Mouse (Mus musculus): ENCODE results near the gene Gngt2. TPM values are rescaled to one million over a fixed set of nuclear protein-coding genes. Genes with fewer than 3 reads are reported as not detected.
A peak's percentile ranks its signal among the peaks of the same experiment; 100 is the strongest.

The Gngt2 gene
- polyA plus RNA-seq, 1 experiment from 2014 or later = 14.8 TPM

DNA sequence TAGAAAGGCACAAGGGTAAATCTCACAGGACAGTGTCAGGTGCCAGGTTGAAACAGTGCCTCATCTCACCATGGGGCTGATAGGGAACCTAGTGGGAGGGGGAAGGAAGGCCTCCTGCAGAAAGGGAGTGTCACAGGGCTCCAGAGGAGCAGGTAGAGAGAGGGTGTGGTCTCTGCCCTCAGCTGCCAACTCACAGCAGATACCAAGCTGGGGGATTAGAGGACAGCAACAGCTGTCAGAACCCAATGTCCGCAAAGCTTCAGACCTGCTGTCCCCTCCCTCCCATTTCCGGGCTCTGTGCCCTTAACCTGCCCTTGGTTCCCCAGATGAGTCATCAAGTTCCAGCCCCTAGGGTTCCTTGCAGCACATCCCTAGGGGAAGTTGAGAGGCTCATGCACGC, 31.5 kb upstream of the Gngt2 start:
- H3K27me3 ChIP-seq (ENCODE audit: insufficient read depth, low read length) = no peaks in the 10 kb centered on the region
- DNase-seq (no peak), ATAC-seq (ENCODE audit: insufficient read depth) (no peak)
- no peaks in the 10 kb centered on the region for H3K4me1 ChIP-seq (ENCODE audit: insufficient read depth)
- TF ChIP-seq CTCF (IDR thresholded peaks at IDR 0.05; ENCODE audit: low read depth) = no peak
- no peak overlapping the region for H3K4me3 ChIP-seq (ENCODE audit: low read depth, low read length)
- 24% methylated on average over 3 of the region's 3 CpGs for WGBS
- H3K36me3 ChIP-seq (ENCODE audit: insufficient read depth) = no peaks in the 10 kb centered on the region
- no peak overlapping the region for H3K9ac ChIP-seq
- H3K4me2 ChIP-seq = no peak overlapping the region
- H3K27ac ChIP-seq (ENCODE audit: low read depth) = no peak overlapping the region
- no peaks in the 10 kb centered on the region for H3K9me3 ChIP-seq (ENCODE audit: low read depth, low read length)

DNA sequence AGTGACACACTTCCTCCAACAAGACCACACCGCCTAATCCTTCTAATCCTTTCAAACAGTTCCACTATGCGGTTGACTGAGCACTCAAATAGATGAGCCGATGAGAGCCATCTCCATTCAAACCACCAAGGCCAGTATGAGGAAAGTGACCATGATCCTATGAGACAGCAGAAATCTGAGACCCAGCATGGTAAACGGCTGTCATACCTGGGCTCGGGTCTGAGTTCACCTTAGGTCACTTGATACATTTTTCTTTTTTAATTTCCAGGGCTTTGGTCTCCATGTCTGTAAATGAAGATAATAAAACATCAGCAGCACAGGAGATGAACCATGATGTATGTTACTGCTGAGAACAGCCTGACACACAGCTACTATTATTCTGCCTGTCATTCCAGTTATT, 29.1 kb upstream of the Gngt2 start:
- H3K4me3 ChIP-seq (ENCODE audit: low read depth, low read length) = no peak overlapping the region
- TF ChIP-seq CTCF (IDR thresholded peaks at IDR 0.05; ENCODE audit: low read depth) = no peak
- H3K9me3 ChIP-seq (ENCODE audit: low read depth, low read length) = no peaks in the 10 kb centered on the region
- no peaks in the 10 kb centered on the region for H3K4me1 ChIP-seq (ENCODE audit: insufficient read depth)
- H3K27ac ChIP-seq (ENCODE audit: low read depth) = peak overlapping the region; percentile 54; the same call in 1 of the 2 replicates
- H3K27me3 ChIP-seq (ENCODE audit: insufficient read depth, low read length) = no peaks in the 10 kb centered on the region
- H3K36me3 ChIP-seq (ENCODE audit: insufficient read depth) = no peaks in the 10 kb centered on the region
- H3K9ac ChIP-seq = no peak overlapping the region
- WGBS = 91% methylated on average over 5 of the region's 5 CpGs
- no peak overlapping the region for H3K4me2 ChIP-seq
- no peak for ATAC-seq (ENCODE audit: insufficient read depth)
- no peak for DNase-seq

DNA sequence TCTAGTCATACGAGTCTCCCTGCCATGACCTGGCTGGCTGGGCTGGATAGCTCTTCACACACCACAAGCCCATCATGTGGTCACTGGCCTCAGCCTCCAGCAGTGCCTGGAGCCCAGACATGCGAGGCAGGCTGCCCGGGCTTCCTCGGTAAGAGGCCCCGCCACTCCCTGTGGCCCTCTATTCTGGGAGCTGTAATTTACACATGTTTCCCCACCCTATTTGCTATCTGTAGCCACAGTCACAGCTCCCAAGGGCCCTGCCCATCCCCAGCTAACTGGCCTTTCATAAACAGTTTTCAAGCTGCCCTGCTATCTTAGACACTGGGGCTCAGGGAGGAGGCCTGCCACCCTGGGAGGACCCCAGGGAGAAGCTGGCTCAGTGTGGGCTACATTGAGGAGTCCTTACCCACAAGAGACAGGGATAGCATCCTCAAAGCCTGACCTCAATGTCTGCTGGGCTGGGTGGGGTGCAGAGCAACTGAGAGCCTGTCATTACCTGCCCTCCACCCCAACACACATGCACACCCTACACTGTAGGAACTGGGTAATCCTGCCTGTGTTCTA, 28.5 kb upstream of the Gngt2 start:
- ATAC-seq (ENCODE audit: insufficient read depth) (peak; percentile 56), DNase-seq (no peak)
- H3K27me3 ChIP-seq (ENCODE audit: insufficient read depth, low read length) = no peaks in the 10 kb centered on the region
- H3K9me3 ChIP-seq (ENCODE audit: low read depth, low read length) = no peaks in the 10 kb centered on the region
- no peak overlapping the region for H3K4me2 ChIP-seq
- H3K4me3 ChIP-seq (ENCODE audit: low read depth, low read length) = no peak overlapping the region
- peak overlapping the region; percentile 54; the same call in 1 of the 2 replicates for H3K27ac ChIP-seq (ENCODE audit: low read depth)
- TF ChIP-seq CTCF (IDR thresholded peaks at IDR 0.05; ENCODE audit: low read depth) = no peak
- H3K9ac ChIP-seq = no peak overlapping the region
- 72% methylated on average over 5 of the region's 5 CpGs for WGBS
- H3K4me1 ChIP-seq (ENCODE audit: insufficient read depth) = no peaks in the 10 kb centered on the region
- no peaks in the 10 kb centered on the region for H3K36me3 ChIP-seq (ENCODE audit: insufficient read depth)

DNA sequence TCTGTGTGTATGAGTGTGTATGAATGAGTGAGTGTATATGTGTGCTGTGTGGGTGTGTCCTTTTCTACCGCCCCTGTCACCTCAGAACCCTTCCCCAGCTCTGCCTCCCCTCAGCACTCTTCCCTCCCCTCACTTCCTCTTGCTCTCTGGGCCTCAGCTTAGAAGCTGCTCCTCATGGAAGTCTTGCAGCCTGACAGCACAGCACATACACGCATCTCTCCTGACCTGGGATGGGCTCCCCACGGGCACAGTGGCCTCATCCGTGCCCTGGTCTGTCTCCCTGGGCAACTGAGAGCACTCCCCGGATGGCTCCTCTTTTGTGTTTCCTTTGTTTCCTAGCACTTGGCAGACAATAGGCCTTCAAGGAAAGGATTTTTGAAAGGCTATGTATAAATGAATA, 27.4 kb upstream of the Gngt2 start:
- no peak for TF ChIP-seq CTCF (IDR thresholded peaks at IDR 0.05; ENCODE audit: low read depth)
- WGBS = 46% methylated on average over 5 of the region's 5 CpGs
- ATAC-seq (ENCODE audit: insufficient read depth) = no peak

DNA sequence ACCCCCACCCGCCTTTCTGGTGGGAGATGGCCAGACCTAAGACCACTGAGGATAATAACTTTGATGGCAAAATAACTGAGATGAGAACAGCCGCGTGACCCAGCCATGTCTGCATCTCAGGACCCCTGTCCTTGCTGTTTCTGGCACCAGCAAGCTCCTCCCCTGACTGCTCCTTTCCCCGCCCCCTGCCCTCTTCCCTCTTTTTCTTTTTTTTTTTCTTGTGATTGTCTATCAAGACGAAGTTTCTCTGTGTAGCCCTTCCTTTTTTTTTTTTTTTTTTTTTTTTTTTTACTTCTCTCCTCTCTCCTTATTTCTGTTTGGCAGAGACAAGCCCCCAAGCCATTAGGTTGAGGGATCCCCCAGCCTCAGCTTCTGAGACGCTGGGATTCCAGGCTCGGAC, 26.2 kb upstream of the Gngt2 start:
- H3K4me2 ChIP-seq = no peak overlapping the region
- ATAC-seq (ENCODE audit: insufficient read depth) (no peak), DNase-seq (no peak)
- no peaks in the 10 kb centered on the region for H3K4me1 ChIP-seq (ENCODE audit: insufficient read depth)
- no peak overlapping the region for H3K4me3 ChIP-seq (ENCODE audit: low read depth, low read length)
- WGBS = 51% methylated on average over 7 of the region's 7 CpGs
- no peaks in the 10 kb centered on the region for H3K36me3 ChIP-seq (ENCODE audit: insufficient read depth)
- no peak for TF ChIP-seq CTCF (IDR thresholded peaks at IDR 0.05; ENCODE audit: low read depth)
- no peak overlapping the region for H3K9ac ChIP-seq
- H3K27ac ChIP-seq (ENCODE audit: low read depth) = no peak overlapping the region
- no peaks in the 10 kb centered on the region for H3K9me3 ChIP-seq (ENCODE audit: low read depth, low read length)
- no peaks in the 10 kb centered on the region for H3K27me3 ChIP-seq (ENCODE audit: insufficient read depth, low read length)

More for the DNA sequence above, 27.4 kb upstream of the Gngt2 start:
- H3K4me1 ChIP-seq (ENCODE audit: insufficient read depth) = no peaks in the 10 kb centered on the region
- no peaks in the 10 kb centered on the region for H3K27me3 ChIP-seq (ENCODE audit: insufficient read depth, low read length)
- no peak overlapping the region for H3K9ac ChIP-seq
- H3K4me3 ChIP-seq (ENCODE audit: low read depth, low read length) = no peak overlapping the region
- H3K9me3 ChIP-seq (ENCODE audit: low read depth, low read length) = no peaks in the 10 kb centered on the region
- H3K4me2 ChIP-seq = no peak overlapping the region
- no peak for DNase-seq
- no peak overlapping the region for H3K27ac ChIP-seq (ENCODE audit: low read depth)
- H3K36me3 ChIP-seq (ENCODE audit: insufficient read depth) = no peaks in the 10 kb centered on the region

DNA sequence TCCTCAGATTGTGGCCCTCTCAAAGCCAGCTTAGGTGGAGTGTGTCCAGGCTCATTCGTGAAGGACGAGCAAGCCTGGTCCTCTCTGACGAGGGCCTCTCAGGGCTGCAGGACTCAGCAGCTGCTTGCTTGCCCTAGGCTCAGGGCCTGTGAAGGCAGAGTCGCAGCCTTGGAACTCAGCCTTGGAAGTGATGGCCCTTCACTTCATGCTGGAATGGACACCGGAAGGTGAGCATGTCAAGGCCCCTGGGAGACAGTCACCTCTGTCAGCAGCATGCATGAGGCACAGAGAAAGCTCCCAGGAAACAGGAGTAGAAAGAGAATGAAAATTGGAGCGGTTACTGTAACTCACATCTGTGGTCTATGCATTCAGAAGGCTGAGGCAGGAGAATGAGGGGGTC, 25.3 kb upstream of the Gngt2 start:
- Histone ChIP-seq H3K9me3 (ENCODE audit: low read depth, low read length) (no peaks in the 10 kb centered on the region), H3K27me3 (ENCODE audit: insufficient read depth, low read length) (no peaks in the 10 kb centered on the region), H3K36me3 (ENCODE audit: insufficient read depth) (no peaks in the 10 kb centered on the region), H3K4me3 (ENCODE audit: low read depth, low read length) (no peak overlapping the region), H3K27ac (ENCODE audit: low read depth) (no peak overlapping the region), H3K4me1 (ENCODE audit: insufficient read depth) (no peaks in the 10 kb centered on the region), H3K9ac (no peak overlapping the region), H3K4me2 (no peak overlapping the region)
- no peak for ATAC-seq (ENCODE audit: insufficient read depth)
- no peak for DNase-seq
- no peak for TF ChIP-seq CTCF (IDR thresholded peaks at IDR 0.05; ENCODE audit: low read depth)
- WGBS = 79% methylated on average over 6 of the region's 6 CpGs

DNA sequence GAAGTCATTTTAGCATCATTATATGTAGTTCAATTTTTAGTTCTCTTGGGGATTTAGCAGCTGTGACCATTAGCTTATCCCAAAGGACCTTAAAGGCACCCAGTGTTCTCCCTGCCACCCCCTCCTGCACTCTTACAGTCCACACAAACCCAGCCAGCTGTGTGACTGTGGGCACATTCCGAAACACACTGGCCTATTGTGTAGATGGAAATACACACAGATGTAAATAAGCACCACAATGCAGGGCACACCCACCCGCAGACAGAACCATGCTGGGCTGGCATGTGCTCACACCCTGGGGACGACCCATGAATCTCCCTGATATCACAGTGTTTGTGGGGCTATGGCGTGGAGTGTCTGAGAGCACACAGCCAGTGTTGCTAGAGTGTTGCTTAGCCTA, 24.8 kb upstream of the Gngt2 start:
- DNase-seq (no peak), ATAC-seq (ENCODE audit: insufficient read depth) (no peak)
- 71% methylated on average over 4 of the region's 4 CpGs for WGBS
- no peaks in the 10 kb centered on the region for H3K36me3 ChIP-seq (ENCODE audit: insufficient read depth)
- H3K9ac ChIP-seq = no peak overlapping the region
- TF ChIP-seq CTCF (IDR thresholded peaks at IDR 0.05; ENCODE audit: low read depth) = no peak
- H3K9me3 ChIP-seq (ENCODE audit: low read depth, low read length) = no peaks in the 10 kb centered on the region
- no peak overlapping the region for H3K4me3 ChIP-seq (ENCODE audit: low read depth, low read length)
- no peaks in the 10 kb centered on the region for H3K27me3 ChIP-seq (ENCODE audit: insufficient read depth, low read length)
- no peak overlapping the region for H3K4me2 ChIP-seq
- H3K27ac ChIP-seq (ENCODE audit: low read depth) = no peak overlapping the region
- H3K4me1 ChIP-seq (ENCODE audit: insufficient read depth) = no peaks in the 10 kb centered on the region

DNA sequence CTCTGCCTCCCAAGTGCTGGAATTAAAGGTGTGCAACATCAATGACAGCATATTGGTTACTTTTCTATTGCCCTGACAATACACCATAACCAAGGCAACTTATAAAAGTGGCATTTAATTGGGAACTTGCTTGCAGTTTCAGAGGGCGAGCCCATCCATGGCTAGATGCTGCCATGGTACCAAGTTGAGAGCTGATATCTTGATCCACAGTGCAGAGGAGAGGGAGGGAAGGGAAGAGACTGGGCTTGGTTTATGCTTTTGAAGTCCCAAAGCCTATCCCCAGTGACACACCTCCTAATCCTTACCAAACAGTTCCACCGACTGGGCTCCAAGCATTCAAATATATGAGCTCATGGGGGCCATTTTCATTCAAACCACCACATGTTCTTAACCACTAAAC, 22.9 kb upstream of the Gngt2 start:
- Histone ChIP-seq H3K36me3 (ENCODE audit: insufficient read depth) (no peaks in the 10 kb centered on the region), H3K9me3 (ENCODE audit: low read depth, low read length) (no peaks in the 10 kb centered on the region), H3K4me2 (no peak overlapping the region), H3K9ac (no peak overlapping the region), H3K4me1 (ENCODE audit: insufficient read depth) (no peaks in the 10 kb centered on the region), H3K4me3 (ENCODE audit: low read depth, low read length) (no peak overlapping the region), H3K27me3 (ENCODE audit: insufficient read depth, low read length) (no peaks in the 10 kb centered on the region), H3K27ac (ENCODE audit: low read depth) (no peak overlapping the region)
- TF ChIP-seq CTCF (IDR thresholded peaks at IDR 0.05; ENCODE audit: low read depth) = no peak
- ATAC-seq (ENCODE audit: insufficient read depth) (no peak), DNase-seq (no peak)
- 75% methylated on average over 2 of the region's 2 CpGs for WGBS

All from lung, embryonic 14.5 days (tissue).